Mouse (Mus musculus): ENCODE measurements around the gene Ctag2.

Ctag2 gene

GRCm38 (mm10) chrX:65047344-65047743, at the start of gene Ctag2:
TSS of gene Ctag2 (plus strand) at chrX:65047644.
- DNase-seq (ENCODE audit: low read depth, low spot score): no peak

Measured in brain, adult 2 months (tissue).